Mouse (Mus musculus) stomach, embryonic 16.5 days (tissue): ENCODE data around the gene Alx3. TPM values are rescaled to one million over a fixed set of nuclear protein-coding genes. Genes with fewer than 3 reads are reported as not detected.

Experiments used
- ATAC-seq: fragments of 200-750 bp; cut with Nextera tagmentation; 2 replicates; pipeline ENCODE4 v1.8.0; 2017; ENCODE audit warnings: moderate number of reproducible peaks, moderate TSS enrichment; ENCODE audit not compliant: insufficient read depth, low FRiP score
- H3K27ac ChIP-seq: fragments of 300-500 bp; sonication (generic); 2 replicates; pipeline ENCODE4 v1.5.1; 2014; ENCODE audit warnings: low read length
- H3K27me3 ChIP-seq: fragments of 300-500 bp; sonication (generic); 2 replicates; pipeline ENCODE4 v1.6.1; 2014; ENCODE audit warnings: low read length, control low read depth, mixed read lengths; ENCODE audit not compliant: control insufficient read depth, insufficient read depth
- H3K36me3 ChIP-seq: fragments of 300-500 bp; sonication (generic); 2 replicates; pipeline ENCODE4 v1.6.1; 2014; ENCODE audit warnings: low read length; ENCODE audit not compliant: control insufficient read depth, insufficient read depth
- H3K4me1 ChIP-seq: fragments of 300-500 bp; sonication (generic); 2 replicates; pipeline ENCODE4 v1.6.1; 2014; ENCODE audit warnings: low read length, control low read depth, mixed read lengths; ENCODE audit not compliant: control insufficient read depth, insufficient read depth
- H3K4me2 ChIP-seq: fragments of 300-500 bp; sonication (generic); 2 replicates; pipeline ENCODE4 v1.6.1; 2014; ENCODE audit warnings: low read depth, low read length, mixed read lengths
- H3K4me3 ChIP-seq: fragments of 300-500 bp; sonication (generic); replicated peaks from 2 replicates; pipeline ENCODE4 v1.5.1; 2014; ENCODE audit warnings: mild to moderate bottlenecking, low read length
- H3K9ac ChIP-seq: fragments of 300-500 bp; sonication (generic); 2 replicates; pipeline ENCODE4 v1.6.1; 2014; ENCODE audit warnings: low read length
- H3K9me3 ChIP-seq: fragments of 300-500 bp; sonication (generic); replicated peaks from 2 replicates; pipeline ENCODE4 v1.6.1; 2016; ENCODE audit warnings: low read length, control low read depth; ENCODE audit not compliant: control insufficient read depth
- WGBS: fragments of 180-500 bp; shearing (Covaris S2); extraction: QIAGEN DNeasy Blood & Tissue Kit; methylation state at CpG from one replicate; pipeline ENCODE4 v1.1.7; 2014; 5-methylcytosine and 5-hydroxymethylcytosine counted together
- polyA plus RNA-seq: library from polyadenylated mRNA; unstranded; fragments of >200 nt; fragmentation: Nextera tagmentation; extraction: Ambion mirVana; gene quantifications from 2 replicates; pipeline ENCODE4 v1.2.1, GENCODE M21; 2015

Gene Alx3
- polyA plus RNA-seq = 0.25 TPM in 1 of 2 replicates, not detected in the other

DNA sequence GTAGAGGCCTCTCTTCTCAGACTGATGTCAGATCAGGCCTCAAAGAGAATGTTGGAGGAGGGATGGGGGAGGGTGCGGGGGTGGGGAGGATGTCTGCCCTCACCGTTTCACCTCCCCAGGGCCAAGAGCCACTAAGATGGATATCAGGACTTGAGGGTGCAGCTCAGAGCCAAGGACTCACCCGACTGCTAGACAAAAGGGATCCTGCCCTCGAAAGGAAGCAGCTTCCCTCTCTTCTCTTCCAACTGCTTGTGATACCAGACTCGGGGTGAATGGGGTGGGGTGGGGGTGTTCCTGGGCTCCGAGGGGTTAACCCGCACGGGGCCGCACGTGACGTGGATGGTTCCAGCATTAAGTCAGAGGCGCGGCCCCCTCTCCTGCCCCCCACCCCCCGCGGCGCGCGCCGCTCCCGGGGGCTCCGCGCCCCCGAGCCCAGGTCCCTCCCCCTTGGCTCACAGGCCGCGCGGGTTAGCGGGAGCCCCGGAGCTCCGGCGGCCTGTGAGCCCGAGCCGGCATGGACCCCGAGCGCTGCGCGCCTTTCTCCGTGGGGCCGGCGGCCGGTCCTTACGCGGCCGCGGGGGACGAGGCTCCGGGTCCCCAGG is at the start of gene Alx3:
Alx3 (plus strand) TSS at position 370 of the 602 bp plus-strand sequence.
- 1% methylated on average over 43 of the region's 46 CpGs for WGBS
- Histone ChIP-seq H3K27me3 (peaks cover 83% of the 10 kb centered on the region), H3K4me2 (peak within 1 kb of the TSS; percentile 62), H3K4me1 (peaks cover 10% of the 10 kb centered on the region), H3K9me3 (no peaks in the 10 kb centered on the region), H3K27ac (no peak within 1 kb of the TSS), H3K4me3 (peak within 1 kb of the TSS; percentile 37), H3K36me3 (no peaks in the 10 kb centered on the region), H3K9ac (peak within 1 kb of the TSS; percentile 35)
- ATAC-seq = no peak; the same call in 1 of the 2 replicates

DNA sequence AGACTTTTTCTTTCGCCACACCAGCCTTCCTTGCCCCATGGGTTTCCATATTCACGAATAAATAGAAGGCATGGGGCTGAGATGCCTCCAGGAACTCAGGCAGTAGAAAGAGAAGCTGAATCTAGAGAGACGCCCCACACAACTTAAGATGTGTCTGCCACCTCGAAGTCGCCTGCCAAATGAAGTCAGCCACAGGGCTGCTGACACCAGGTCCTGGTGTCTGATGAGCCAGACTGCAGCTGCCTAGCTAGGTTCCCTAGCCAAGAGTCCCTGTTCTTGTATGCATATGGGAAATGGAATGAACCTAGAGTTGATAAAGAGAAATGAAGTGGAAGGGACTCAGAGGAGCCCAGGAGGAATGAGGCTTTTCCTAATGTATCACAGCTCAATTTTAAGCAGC is 49.6 kb upstream of the Alx3 start:
- Histone ChIP-seq H3K9ac (no peak overlapping the region), H3K27me3 (no peaks in the 10 kb centered on the region), H3K4me2 (no peak overlapping the region), H3K36me3 (no peaks in the 10 kb centered on the region), H3K4me3 (no peak overlapping the region), H3K9me3 (no peaks in the 10 kb centered on the region), H3K4me1 (no peaks in the 10 kb centered on the region), H3K27ac (no peak overlapping the region)
- ATAC-seq = no peak
- 66% methylated on average over 5 of the region's 5 CpGs for WGBS

DNA sequence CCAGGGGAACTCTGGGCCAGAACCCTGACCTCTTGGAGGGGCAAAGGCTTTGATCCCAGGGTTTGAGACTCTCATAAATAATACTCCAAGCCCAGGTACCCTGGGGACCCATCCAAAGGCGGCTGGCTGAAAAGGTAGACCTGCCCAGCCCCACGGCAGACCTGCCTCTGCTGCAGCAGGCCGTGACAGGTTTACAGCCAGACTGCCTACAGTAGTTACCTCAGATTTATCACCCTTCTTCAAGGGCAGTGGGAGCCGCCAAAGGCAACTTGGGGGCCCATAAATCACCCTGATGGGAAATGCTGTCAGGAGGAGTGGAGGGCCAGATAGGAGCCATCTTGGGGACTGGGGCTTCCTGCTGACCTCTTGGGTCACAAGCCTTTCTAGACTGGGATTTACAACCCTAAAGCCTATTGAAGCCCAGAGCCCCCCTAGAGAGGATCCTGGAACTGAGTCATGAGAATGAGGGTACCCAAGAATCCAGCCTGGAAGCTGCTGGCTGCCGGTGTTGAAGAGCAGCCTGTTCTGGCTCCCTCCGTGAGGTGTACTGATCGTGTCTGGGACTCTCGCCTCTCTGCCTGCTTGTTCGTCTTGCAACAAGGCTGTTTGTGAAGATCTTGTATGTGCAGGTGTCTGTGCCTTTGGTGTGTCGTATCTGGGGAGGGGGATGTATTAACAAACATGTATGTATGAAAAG is 49.0 kb upstream of the Alx3 start:
- no peaks in the 10 kb centered on the region for H3K9me3 ChIP-seq
- H3K27me3 ChIP-seq = no peaks in the 10 kb centered on the region
- H3K27ac ChIP-seq = no peak overlapping the region
- H3K9ac ChIP-seq = no peak overlapping the region
- no peaks in the 10 kb centered on the region for H3K36me3 ChIP-seq
- WGBS = 55% methylated on average over 10 of the region's 10 CpGs
- no peaks in the 10 kb centered on the region for H3K4me1 ChIP-seq
- ATAC-seq = no peak
- H3K4me2 ChIP-seq = no peak overlapping the region
- H3K4me3 ChIP-seq = no peak overlapping the region

DNA sequence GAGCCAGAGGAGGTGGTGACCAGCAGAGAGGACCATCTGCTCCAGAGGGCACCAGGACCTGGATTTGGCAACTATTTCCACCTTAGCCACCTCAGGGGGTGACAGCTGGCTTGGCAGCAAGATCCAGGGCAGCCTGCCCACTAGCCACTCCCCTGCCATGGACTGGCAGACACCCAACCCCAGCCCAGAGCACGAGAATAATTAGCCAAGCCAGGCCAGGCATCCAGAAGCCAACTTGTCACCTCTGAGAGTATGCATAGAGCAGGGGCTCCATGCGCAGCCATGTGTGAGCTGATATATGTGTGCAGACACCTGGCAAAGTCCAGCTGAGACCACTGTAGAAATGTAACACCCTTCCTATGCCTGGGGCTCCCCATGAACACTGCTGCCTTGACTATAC is 47.9 kb upstream of the Alx3 start:
- 65% methylated on average over 2 of the region's 2 CpGs for WGBS
- H3K9me3 ChIP-seq = no peaks in the 10 kb centered on the region
- ATAC-seq = no peak
- H3K4me3 ChIP-seq = no peak overlapping the region
- no peaks in the 10 kb centered on the region for H3K4me1 ChIP-seq
- H3K27me3 ChIP-seq = no peaks in the 10 kb centered on the region
- no peak overlapping the region for H3K27ac ChIP-seq
- H3K4me2 ChIP-seq = no peak overlapping the region
- H3K36me3 ChIP-seq = no peaks in the 10 kb centered on the region
- no peak overlapping the region for H3K9ac ChIP-seq

DNA sequence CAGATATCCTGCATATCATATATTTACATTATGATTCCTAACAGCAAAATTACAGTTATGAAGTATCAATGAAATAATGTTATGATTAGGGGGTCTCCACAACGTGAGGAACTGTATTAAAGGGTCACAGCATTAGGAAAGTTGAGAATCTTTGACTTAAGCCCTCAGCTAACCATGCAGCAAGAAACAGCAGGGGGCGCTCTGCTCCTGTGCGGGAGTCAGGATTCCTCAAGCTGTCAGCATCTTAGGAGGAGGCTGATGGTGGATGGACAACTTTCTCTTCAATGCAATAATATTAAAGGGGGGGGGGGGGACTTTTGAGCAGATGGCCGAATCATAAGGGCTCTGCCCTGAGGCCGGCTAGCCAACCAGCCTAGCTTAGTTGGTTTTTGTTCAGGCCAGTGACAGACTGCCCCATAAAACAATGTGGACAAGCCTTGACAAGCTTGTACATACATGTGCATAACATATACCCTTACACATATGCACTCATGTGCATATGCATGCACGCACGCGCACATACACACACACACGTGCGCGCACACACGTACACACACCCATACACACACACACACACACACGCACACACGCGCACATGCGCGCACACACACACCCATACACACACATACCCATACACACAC is 44.3 kb upstream of the Alx3 start:
- no peaks in the 10 kb centered on the region for H3K27me3 ChIP-seq

DNA sequence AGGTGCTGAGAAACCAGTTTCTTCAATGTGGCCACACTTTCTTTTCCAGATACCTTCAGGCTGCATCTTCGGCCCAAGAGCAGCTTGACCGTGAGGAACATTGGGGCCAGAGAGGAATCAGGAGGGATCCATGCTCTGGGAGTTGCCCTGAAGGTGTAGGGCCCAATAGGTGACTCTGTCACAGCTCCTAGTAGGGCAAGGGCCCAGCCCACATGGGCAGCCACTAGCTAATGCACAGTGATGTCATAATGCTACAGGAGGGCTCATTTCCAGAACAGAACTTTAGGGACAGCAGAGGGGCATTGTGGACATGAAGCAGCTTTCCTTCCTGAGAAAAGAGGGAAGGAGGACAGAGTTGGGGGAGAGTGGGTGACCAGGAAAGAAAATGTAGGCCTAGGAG is 40.0 kb upstream of the Alx3 start, which contains the start of gene Ubl4b:
Ubl4b (minus strand) TSS at position 232 of the 400 bp plus-strand sequence.
- H3K4me2 ChIP-seq = no peak within 1 kb of the TSS
- 84% methylated on average over 2 of the region's 2 CpGs for WGBS
- H3K4me1 ChIP-seq = no peaks in the 10 kb centered on the region
- ATAC-seq = no peak
- H3K4me3 ChIP-seq = no peak within 1 kb of the TSS
- no peaks in the 10 kb centered on the region for H3K27me3 ChIP-seq
- H3K27ac ChIP-seq = no peak within 1 kb of the TSS
- H3K36me3 ChIP-seq = no peaks in the 10 kb centered on the region
- no peak within 1 kb of the TSS for H3K9ac ChIP-seq
- H3K9me3 ChIP-seq = no peaks in the 10 kb centered on the region

More for the DNA sequence above, 44.3 kb upstream of the Alx3 start:
- Histone ChIP-seq H3K36me3 (no peaks in the 10 kb centered on the region), H3K4me3 (no peak overlapping the region), H3K27ac (no peak overlapping the region), H3K9ac (no peak overlapping the region), H3K4me1 (no peaks in the 10 kb centered on the region), H3K4me2 (no peak overlapping the region), H3K9me3 (no peaks in the 10 kb centered on the region)
- ATAC-seq = no peak
- 72% methylated on average over 17 of the region's 17 CpGs for WGBS

DNA sequence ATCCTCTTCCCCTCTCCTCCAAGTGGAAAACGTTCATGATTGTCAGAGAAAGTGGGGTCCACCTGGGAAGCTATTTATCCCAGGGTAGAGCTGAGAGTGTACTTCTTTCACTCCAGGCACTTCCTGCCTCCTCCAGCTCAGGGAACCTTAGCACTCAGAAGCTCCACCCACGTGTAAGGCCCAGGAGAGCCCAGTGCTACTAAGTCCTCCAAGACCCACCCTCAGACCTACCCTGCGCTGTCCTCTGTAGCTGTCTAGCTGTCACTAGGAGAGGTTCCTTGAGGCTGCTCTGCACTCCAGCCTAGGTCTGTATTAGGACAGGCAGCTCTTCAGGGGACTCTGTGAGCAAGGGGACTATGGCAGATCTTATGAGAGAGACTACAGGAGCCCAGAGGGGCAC is 36.1 kb upstream of the Alx3 start:
- H3K9ac ChIP-seq = no peak overlapping the region
- H3K27ac ChIP-seq = no peak overlapping the region
- ATAC-seq = no peak
- WGBS = 32% methylated on average over 3 of the region's 3 CpGs
- no peak overlapping the region for H3K4me3 ChIP-seq
- no peaks in the 10 kb centered on the region for H3K4me1 ChIP-seq
- no peaks in the 10 kb centered on the region for H3K36me3 ChIP-seq
- no peak overlapping the region for H3K4me2 ChIP-seq
- H3K9me3 ChIP-seq = no peaks in the 10 kb centered on the region
- no peaks in the 10 kb centered on the region for H3K27me3 ChIP-seq

DNA sequence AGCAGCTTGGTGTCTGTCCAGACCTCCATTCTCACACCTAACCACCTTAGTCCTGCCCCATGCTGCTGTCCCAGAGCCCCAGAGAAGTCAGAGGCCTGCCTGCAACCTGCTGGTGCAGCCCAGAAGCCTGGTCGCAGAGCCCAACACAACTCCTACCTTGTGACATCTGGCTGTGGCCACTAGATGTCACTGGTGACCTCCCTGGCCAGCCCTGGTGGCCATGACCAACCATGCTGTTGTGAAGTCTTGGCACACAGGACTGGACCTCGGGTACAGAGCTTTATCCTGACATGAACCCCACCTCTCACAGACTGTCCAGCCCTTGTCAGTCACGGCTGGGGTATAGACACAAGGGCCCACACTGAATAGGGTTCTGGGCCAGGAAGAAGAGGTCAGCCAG is 35.6 kb upstream of the Alx3 start:
- Histone ChIP-seq H3K9me3 (no peaks in the 10 kb centered on the region), H3K9ac (no peak overlapping the region), H3K36me3 (no peaks in the 10 kb centered on the region), H3K4me2 (no peak overlapping the region), H3K27me3 (no peaks in the 10 kb centered on the region), H3K4me3 (no peak overlapping the region), H3K4me1 (no peaks in the 10 kb centered on the region), H3K27ac (no peak overlapping the region)
- WGBS = 17% methylated on average over 3 of the region's 3 CpGs
- peak; percentile 55; the same call in 1 of the 2 replicates for ATAC-seq

DNA sequence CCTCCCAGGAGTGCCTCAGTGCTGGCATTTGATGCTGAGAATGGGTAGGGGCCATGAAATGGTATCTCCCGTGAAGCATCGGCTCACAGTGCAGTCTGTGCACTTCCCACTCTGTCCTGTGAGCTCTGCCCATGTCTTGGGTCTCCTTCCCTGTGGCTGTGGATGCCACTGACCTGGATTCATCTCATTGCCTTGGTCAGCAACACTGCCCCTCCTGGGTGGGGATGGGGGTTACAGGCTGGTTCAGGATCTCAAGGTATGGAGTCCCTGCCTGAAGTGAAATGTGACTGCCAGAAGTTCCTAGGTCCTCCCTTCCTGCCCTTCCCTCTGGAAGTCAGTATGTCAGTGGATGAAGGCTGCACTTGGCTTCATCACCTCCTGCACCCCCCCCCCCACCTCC is 32.7 kb upstream of the Alx3 start:
- Histone ChIP-seq H3K27me3 (no peaks in the 10 kb centered on the region), H3K9ac (no peak overlapping the region), H3K9me3 (no peaks in the 10 kb centered on the region), H3K4me3 (no peak overlapping the region), H3K4me1 (no peaks in the 10 kb centered on the region), H3K4me2 (no peak overlapping the region), H3K36me3 (no peaks in the 10 kb centered on the region), H3K27ac (no peak overlapping the region)
- 63% methylated on average over 2 of the region's 2 CpGs for WGBS
- no peak for ATAC-seq
